Mouse (Mus musculus) lung, adult 2 months (tissue): ENCODE measurements around the gene Scrn3.

Source experiments
- CTCF ChIP-seq: fragments of 200-500 bp; IDR thresholded peaks from 2 replicates; pipeline ENCODE4 v1.5.1; 2011; ENCODE audit warnings: mild to moderate bottlenecking, low read length, control low read depth; ENCODE audit not compliant: insufficient read depth
- POLR2A ChIP-seq: fragments of 200-500 bp; IDR thresholded peaks from 2 replicates; pipeline ENCODE4 v1.6.1; 2011; ENCODE audit warnings: low read depth, mild to moderate bottlenecking, control low read depth, low read length, borderline replicate concordance; ENCODE audit errors: extremely low read depth

GRCm38 (mm10) chr2:73378326-73378725 is 65.9 kb downstream of the Scrn3 start:
- no peak for TF ChIP-seq POLR2A
- TF ChIP-seq CTCF = no peak
